Mouse (Mus musculus) neural tube, embryonic 13.5 days (tissue): ENCODE measurements around the gene Btnl9. TPM values are rescaled to one million over a fixed set of nuclear protein-coding genes. Genes with fewer than 3 reads are reported as not detected.
A peak's percentile ranks its signal among the peaks of the same experiment; 100 is the strongest.

ENCODE experiments used
- ATAC-seq: fragments of 200-750 bp; cut with Nextera tagmentation; 2 replicates; pipeline ENCODE4 v1.8.0; 2017; ENCODE audit warnings: low read depth, mild to moderate bottlenecking, moderate TSS enrichment, moderate library complexity
- H3K27ac ChIP-seq: fragments of 300-500 bp; sonication (generic); replicated peaks from 2 replicates; pipeline ENCODE4 v1.5.1; 2015; ENCODE audit warnings: moderate library complexity, mild to moderate bottlenecking, inconsistent platforms
- H3K27me3 ChIP-seq: fragments of 300-500 bp; sonication (generic); 2 replicates; pipeline ENCODE4 v1.6.1; 2015; ENCODE audit warnings: mild to moderate bottlenecking, inconsistent platforms
- H3K36me3 ChIP-seq: fragments of 300-500 bp; sonication (generic); 2 replicates; pipeline ENCODE4 v1.6.1; 2015; ENCODE audit warnings: mild to moderate bottlenecking, inconsistent platforms
- H3K4me1 ChIP-seq: fragments of 300-500 bp; sonication (generic); replicated peaks from 2 replicates; pipeline ENCODE4 v1.6.1; 2015; ENCODE audit warnings: inconsistent platforms
- H3K4me2 ChIP-seq: fragments of 300-500 bp; sonication (generic); 2 replicates; pipeline ENCODE4 v1.6.1; 2015; ENCODE audit warnings: inconsistent platforms, mild to moderate bottlenecking, moderate library complexity
- H3K4me3 ChIP-seq: fragments of 300-500 bp; sonication (generic); 2 replicates; pipeline ENCODE4 v1.5.1; 2015; ENCODE audit warnings: mild to moderate bottlenecking, inconsistent platforms
- H3K9ac ChIP-seq: fragments of 300-500 bp; sonication (generic); 2 replicates; pipeline ENCODE4 v1.6.1; 2015; ENCODE audit warnings: moderate library complexity, mild to moderate bottlenecking, inconsistent platforms
- H3K9me3 ChIP-seq: fragments of 300-500 bp; sonication (generic); 2 replicates; pipeline ENCODE4 v1.6.1; 2016; ENCODE audit warnings: inconsistent platforms
- WGBS: fragments of 180-500 bp; shearing (Covaris S2); methylation state at CpG from one replicate; pipeline ENCODE4 v1.1.7; 2015; 5-methylcytosine and 5-hydroxymethylcytosine counted together
- polyA plus RNA-seq: library from polyadenylated mRNA; unstranded; fragments of >200 nt; fragmentation: Nextera tagmentation; extraction: Ambion mirVana; gene quantifications from 2 replicates; pipeline ENCODE4 v1.2.1, GENCODE M21; 2015

Btnl9 gene
- polyA plus RNA-seq = 0.10 and 0.33 TPM in 2 replicates

GRCm38 (mm10) chr11:49186955-49187488 is at the start of gene Btnl9:
Gene Btnl9 (minus strand): TSS chr11:49187159.
- H3K27ac ChIP-seq = no peak within 1 kb of the TSS
- H3K4me2 ChIP-seq = no peak within 1 kb of the TSS
- 80% methylated on average over 8 of the region's 8 CpGs for WGBS
- no peak within 1 kb of the TSS for H3K9ac ChIP-seq
- no peak for ATAC-seq
- H3K27me3 ChIP-seq = no peaks in the 10 kb centered on the region
- no peaks in the 10 kb centered on the region for H3K36me3 ChIP-seq
- no peak within 1 kb of the TSS for H3K4me3 ChIP-seq
- H3K4me1 ChIP-seq = no peaks in the 10 kb centered on the region
- no peaks in the 10 kb centered on the region for H3K9me3 ChIP-seq

GRCm38 (mm10) chr11:49235459-49236207 is 48.7 kb upstream of the Btnl9 start:
- ATAC-seq = no peak
- H3K9me3 ChIP-seq = no peaks in the 10 kb centered on the region
- no peaks in the 10 kb centered on the region for H3K36me3 ChIP-seq
- H3K27me3 ChIP-seq = no peaks in the 10 kb centered on the region
- H3K4me1 ChIP-seq = no peaks in the 10 kb centered on the region
- H3K9ac ChIP-seq = no peak overlapping the region
- WGBS = 71% methylated on average over 3 of the region's 3 CpGs
- H3K27ac ChIP-seq = no peak overlapping the region
- no peak overlapping the region for H3K4me3 ChIP-seq
- no peak overlapping the region for H3K4me2 ChIP-seq

- H3K27ac ChIP-seq = no peak overlapping the region
- no peaks in the 10 kb centered on the region for H3K9me3 ChIP-seq
- H3K4me3 ChIP-seq = no peak overlapping the region
- no peak for ATAC-seq
- WGBS = 84% methylated on average over 3 of the region's 3 CpGs
- no peaks in the 10 kb centered on the region for H3K4me1 ChIP-seq
- no peaks in the 10 kb centered on the region for H3K36me3 ChIP-seq
- H3K27me3 ChIP-seq = no peaks in the 10 kb centered on the region
- H3K4me2 ChIP-seq = no peak overlapping the region
- no peak overlapping the region for H3K9ac ChIP-seq
Observed at GRCm38 (mm10) chr11:49232781-49233180, 45.8 kb upstream of the Btnl9 start.

- H3K4me1 ChIP-seq = no peaks in the 10 kb centered on the region
- H3K27ac ChIP-seq = no peak overlapping the region
- H3K9ac ChIP-seq = no peak overlapping the region
- no peak overlapping the region for H3K4me2 ChIP-seq
- peaks cover 6% of the 10 kb centered on the region; the same call in 1 of the 2 replicates for H3K36me3 ChIP-seq
- no peaks in the 10 kb centered on the region for H3K9me3 ChIP-seq
- ATAC-seq = no peak
- H3K4me3 ChIP-seq = no peak overlapping the region
- H3K27me3 ChIP-seq = no peaks in the 10 kb centered on the region
- 64% methylated on average over 1 of the region's 1 CpGs for WGBS
Observed at GRCm38 (mm10) chr11:49224455-49224854, 37.5 kb upstream of the Btnl9 start.

GRCm38 (mm10) chr11:49219271-49219670 is 32.3 kb upstream of the Btnl9 start:
- Histone ChIP-seq H3K4me1 (no peaks in the 10 kb centered on the region), H3K4me2 (no peak overlapping the region), H3K4me3 (no peak overlapping the region), H3K9me3 (no peaks in the 10 kb centered on the region), H3K27ac (no peak overlapping the region), H3K9ac (no peak overlapping the region), H3K36me3 (peaks cover 44% of the 10 kb centered on the region), H3K27me3 (no peaks in the 10 kb centered on the region)
- WGBS = 95% methylated on average over 2 of the region's 2 CpGs
- no peak for ATAC-seq

GRCm38 (mm10) chr11:49213505-49213904 is 26.5 kb upstream of the Btnl9 start:
- 95% methylated on average over 1 of the region's 1 CpGs for WGBS
- no peak for ATAC-seq
- H3K4me3 ChIP-seq = no peak overlapping the region

GRCm38 (mm10) chr11:49212577-49212976 is 25.6 kb upstream of the Btnl9 start:
- Histone ChIP-seq H3K9ac (no peak overlapping the region), H3K36me3 (peaks cover 48% of the 10 kb centered on the region), H3K9me3 (no peaks in the 10 kb centered on the region), H3K27ac (no peak overlapping the region), H3K27me3 (no peaks in the 10 kb centered on the region), H3K4me2 (no peak overlapping the region), H3K4me3 (no peak overlapping the region), H3K4me1 (peaks cover 8% of the 10 kb centered on the region; the same call in 1 of the 2 replicates)
- ATAC-seq = no peak

More at GRCm38 (mm10) chr11:49213505-49213904, 26.5 kb upstream of the Btnl9 start:
- Histone ChIP-seq H3K9me3 (no peaks in the 10 kb centered on the region), H3K4me2 (no peak overlapping the region), H3K27ac (no peak overlapping the region), H3K4me1 (peaks cover 8% of the 10 kb centered on the region; the same call in 1 of the 2 replicates), H3K9ac (no peak overlapping the region), H3K36me3 (peaks cover 48% of the 10 kb centered on the region), H3K27me3 (no peaks in the 10 kb centered on the region)

- peaks cover 25% of the 10 kb centered on the region for H3K4me1 ChIP-seq
- no peak overlapping the region for H3K27ac ChIP-seq
- no peak overlapping the region for H3K4me2 ChIP-seq
- no peak for ATAC-seq
- H3K4me3 ChIP-seq = no peak overlapping the region
- H3K9me3 ChIP-seq = no peaks in the 10 kb centered on the region
- H3K27me3 ChIP-seq = no peaks in the 10 kb centered on the region
- WGBS = 96% methylated on average over 1 of the region's 1 CpGs
- no peak overlapping the region for H3K9ac ChIP-seq
- peaks cover 7% of the 10 kb centered on the region for H3K36me3 ChIP-seq
Observed at GRCm38 (mm10) chr11:49207495-49207894, 20.5 kb upstream of the Btnl9 start.

GRCm38 (mm10) chr11:49205080-49205590 is 18.2 kb upstream of the Btnl9 start:
- Histone ChIP-seq H3K4me3 (peak overlapping the region; percentile 96; the same call in 1 of the 2 replicates), H3K36me3 (peaks cover 4% of the 10 kb centered on the region), H3K4me1 (peaks cover 32% of the 10 kb centered on the region), H3K4me2 (peak overlapping the region; percentile 83), H3K9ac (no peak overlapping the region), H3K27ac (no peak overlapping the region), H3K9me3 (no peaks in the 10 kb centered on the region), H3K27me3 (no peaks in the 10 kb centered on the region)
- 89% methylated on average over 6 of the region's 6 CpGs for WGBS
- no peak for ATAC-seq

- peaks cover 4% of the 10 kb centered on the region for H3K36me3 ChIP-seq
- H3K9ac ChIP-seq = peak overlapping the region; percentile 99
- peak; percentile 85 for ATAC-seq
- peaks cover 25% of the 10 kb centered on the region for H3K4me1 ChIP-seq
- no peaks in the 10 kb centered on the region for H3K9me3 ChIP-seq
- peak overlapping the region; percentile 83 for H3K4me2 ChIP-seq
- H3K4me3 ChIP-seq = peak overlapping the region; percentile 96
- under 1% methylated on average over 24 of the region's 24 CpGs for WGBS
- no peaks in the 10 kb centered on the region for H3K27me3 ChIP-seq
- H3K27ac ChIP-seq = peak overlapping the region; percentile 99
Observed at GRCm38 (mm10) chr11:49203771-49204497, 17.0 kb upstream of the Btnl9 start.

GRCm38 (mm10) chr11:49203129-49203768 is 16.3 kb upstream of the Btnl9 start, which contains the start of gene Zfp62:
Gene Zfp62 (plus strand): TSS chr11:49203292.
- under 1% methylated on average over 44 of the region's 47 CpGs for WGBS
- H3K4me2 ChIP-seq = peak within 1 kb of the TSS; percentile 83
- ATAC-seq = peak; percentile 92

More at GRCm38 (mm10) chr11:49203129-49203768, 16.3 kb upstream of the Btnl9 start, which contains the start of gene Zfp62:
- Histone ChIP-seq H3K9ac (peak within 1 kb of the TSS; percentile 99), H3K4me3 (peak within 1 kb of the TSS; percentile 96), H3K4me1 (peaks cover 24% of the 10 kb centered on the region), H3K27me3 (no peaks in the 10 kb centered on the region), H3K36me3 (peaks cover 4% of the 10 kb centered on the region), H3K27ac (peak within 1 kb of the TSS; percentile 99), H3K9me3 (no peaks in the 10 kb centered on the region)
